Mouse (Mus musculus): ENCODE results near the gene Tpst2.

The Tpst2 gene

GRCm38 (mm10) chr5:112282123-112282779 lies 5.8 kb downstream of the Tpst2 start:
- no peak for DNase-seq (ENCODE audit: low spot score)

GRCm38 (mm10) chr5:112282780-112283482 lies 6.4 kb downstream of the Tpst2 start:
- no peak for DNase-seq (ENCODE audit: low spot score)

GRCm38 (mm10) chr5:112283543-112284202 lies 7.2 kb downstream of the Tpst2 start:
- DNase-seq (ENCODE audit: low spot score) = peak; percentile 79

- no peak for DNase-seq (ENCODE audit: low spot score)
Observed at GRCm38 (mm10) chr5:112284203-112284582, 7.7 kb downstream of the Tpst2 start.

- no peak for DNase-seq (ENCODE audit: low spot score)
Observed at GRCm38 (mm10) chr5:112285548-112286085, 9.1 kb downstream of the Tpst2 start.

- no peak for DNase-seq (ENCODE audit: low spot score)
Observed at GRCm38 (mm10) chr5:112286608-112286983, 10.1 kb downstream of the Tpst2 start.

- no peak for DNase-seq (ENCODE audit: low spot score)
Observed at GRCm38 (mm10) chr5:112286984-112287641, 10.6 kb downstream of the Tpst2 start.

- no peak for DNase-seq (ENCODE audit: low spot score)
Observed at GRCm38 (mm10) chr5:112287652-112288051, 11.2 kb downstream of the Tpst2 start.

GRCm38 (mm10) chr5:112288193-112289141 lies 12.0 kb downstream of the Tpst2 start:
- no peak for DNase-seq (ENCODE audit: low spot score)

GRCm38 (mm10) chr5:112289236-112289635 lies 12.7 kb downstream of the Tpst2 start:
- no peak for DNase-seq (ENCODE audit: low spot score)

- DNase-seq (ENCODE audit: low spot score) = no peak
Observed at GRCm38 (mm10) chr5:112289819-112290535, 13.5 kb downstream of the Tpst2 start.

- DNase-seq (ENCODE audit: low spot score) = no peak
Observed at GRCm38 (mm10) chr5:112290536-112290880, 14.0 kb downstream of the Tpst2 start.

GRCm38 (mm10) chr5:112291866-112292265 lies 15.4 kb downstream of the Tpst2 start:
- no peak for DNase-seq (ENCODE audit: low spot score)

- DNase-seq (ENCODE audit: low spot score) = no peak
Observed at GRCm38 (mm10) chr5:112292343-112292980, 16.0 kb downstream of the Tpst2 start.

GRCm38 (mm10) chr5:112293800-112294199 lies 17.3 kb downstream of the Tpst2 start:
- no peak for DNase-seq (ENCODE audit: low spot score)

- DNase-seq (ENCODE audit: low spot score) = no peak
Observed at GRCm38 (mm10) chr5:112294696-112295095, 18.2 kb downstream of the Tpst2 start.

GRCm38 (mm10) chr5:112295162-112295561 lies 18.7 kb downstream of the Tpst2 start:
- no peak for DNase-seq (ENCODE audit: low spot score)

- no peak for DNase-seq (ENCODE audit: low spot score)
Observed at GRCm38 (mm10) chr5:112295564-112295963, 19.1 kb downstream of the Tpst2 start.

GRCm38 (mm10) chr5:112296404-112297181 lies 20.1 kb downstream of the Tpst2 start:
- no peak for DNase-seq (ENCODE audit: low spot score)
